Mouse (Mus musculus) olfactory bulb, adult 2 months (tissue): Measurements from ENCODE around the gene Gpr162. TPM values are rescaled to one million over a fixed set of nuclear protein-coding genes. Genes with fewer than 3 reads are reported as not detected.
"Not testable (repeated sequence)": the region's sequence is repeated elsewhere in the genome, so short reads cannot be mapped to it uniquely, and the experiment has no call there.

ENCODE experiments used
- H3K27ac ChIP-seq: fragments of 200-500 bp; 2 replicates; pipeline ENCODE4 v1.5.1; 2012; ENCODE audit warnings: low read depth, low read length; ENCODE audit not compliant: insufficient read depth
- H3K4me1 ChIP-seq: fragments of 200-500 bp; 2 replicates; pipeline ENCODE4 v1.6.1; 2012; ENCODE audit warnings: low read length; ENCODE audit not compliant: control insufficient read depth, insufficient read depth
- H3K4me3 ChIP-seq: fragments of 200-500 bp; 2 replicates; pipeline ENCODE4 v1.5.1; 2012; ENCODE audit warnings: mild to moderate bottlenecking, low read depth, low read length, moderate library complexity; ENCODE audit not compliant: insufficient read depth
- CTCF ChIP-seq: fragments of 200-500 bp; IDR thresholded peaks from 2 replicates; pipeline ENCODE4 v1.5.1; 2012; ENCODE audit warnings: low read depth, mild to moderate bottlenecking, low read length, moderate library complexity; ENCODE audit not compliant: insufficient read depth
- POLR2A ChIP-seq: fragments of 200-500 bp; IDR thresholded peaks from 2 replicates; pipeline ENCODE4 v1.6.1; 2012; ENCODE audit warnings: mild to moderate bottlenecking, low read depth, low read length, moderate library complexity; ENCODE audit not compliant: insufficient read depth
- WGBS: fragments of 180-500 bp; shearing (Covaris S2); methylation state at CpG from one replicate; pipeline ENCODE4 v1.1.7; 2018; 5-methylcytosine and 5-hydroxymethylcytosine counted together
- polyA plus RNA-seq: library from polyadenylated mRNA; stranded (reverse); fragments of >200 nt; gene quantifications from 2 replicates; pipeline ENCODE4 v1.2.4, GENCODE M21; 2012; ENCODE audit warnings: low replicate concordance; ENCODE audit not compliant: missing spikeins, insufficient read depth, insufficient read length

The Gpr162 gene
- polyA plus RNA-seq, 1 experiment: not detected

DNA sequence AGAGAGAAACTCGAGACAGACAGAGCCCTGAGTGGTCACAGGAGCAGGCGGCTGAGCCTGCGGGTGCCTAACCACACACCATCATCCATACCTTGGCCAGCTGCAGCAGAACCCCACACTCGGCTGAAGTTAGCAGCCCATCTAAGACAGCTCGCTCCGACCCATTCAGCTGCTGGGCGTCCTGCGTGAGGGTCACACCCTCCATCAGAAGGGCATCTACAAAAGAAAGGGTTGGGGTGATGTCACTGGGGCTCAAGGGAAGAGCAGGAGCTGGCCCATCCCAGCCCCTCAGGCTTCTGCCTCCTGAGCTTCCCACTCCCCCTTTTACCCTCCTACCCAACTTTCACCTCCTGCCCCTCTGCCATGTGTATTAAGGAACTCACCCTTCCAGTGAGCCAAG, 13.2 kb downstream of the Gpr162 start:
- Histone ChIP-seq H3K27ac (no peak overlapping the region), H3K4me3 (no peak overlapping the region), H3K4me1 (0 out of 2 replicates have a peak, but pooled peaks cover 4% of the 10 kb centered on the region)
- TF ChIP-seq POLR2A: no peak
- TF ChIP-seq CTCF: no peak
- WGBS: 79% methylated on average over 8 of the region's 8 CpGs

DNA sequence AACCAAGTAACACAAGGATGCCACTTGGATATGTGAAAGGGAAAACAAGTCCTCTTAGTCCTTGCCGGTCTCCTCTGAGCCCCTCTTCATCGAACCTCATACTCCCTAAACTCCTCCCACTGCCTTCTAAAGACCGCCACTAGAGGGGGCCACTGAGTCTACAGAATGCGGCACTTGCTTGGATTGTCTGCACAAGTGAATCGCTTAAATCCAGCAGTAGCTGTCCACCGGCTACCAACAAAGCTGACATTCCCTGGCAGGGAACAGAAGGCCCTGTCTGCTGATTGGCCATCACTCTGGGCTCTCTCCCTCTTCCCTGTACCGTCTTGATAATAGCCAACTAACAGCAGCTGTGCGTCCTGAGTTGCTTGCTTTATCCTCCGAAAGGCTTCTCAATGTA, 16.5 kb downstream of the Gpr162 start:
- no peak overlapping the region for H3K27ac ChIP-seq
- no peak overlapping the region for H3K4me3 ChIP-seq
- no peaks in the 10 kb centered on the region for H3K4me1 ChIP-seq
- WGBS: 10% methylated on average over 9 of the region's 9 CpGs
- no peak for TF ChIP-seq POLR2A
- peak; percentile 23; the same call in 1 of the 2 replicates for TF ChIP-seq CTCF

DNA sequence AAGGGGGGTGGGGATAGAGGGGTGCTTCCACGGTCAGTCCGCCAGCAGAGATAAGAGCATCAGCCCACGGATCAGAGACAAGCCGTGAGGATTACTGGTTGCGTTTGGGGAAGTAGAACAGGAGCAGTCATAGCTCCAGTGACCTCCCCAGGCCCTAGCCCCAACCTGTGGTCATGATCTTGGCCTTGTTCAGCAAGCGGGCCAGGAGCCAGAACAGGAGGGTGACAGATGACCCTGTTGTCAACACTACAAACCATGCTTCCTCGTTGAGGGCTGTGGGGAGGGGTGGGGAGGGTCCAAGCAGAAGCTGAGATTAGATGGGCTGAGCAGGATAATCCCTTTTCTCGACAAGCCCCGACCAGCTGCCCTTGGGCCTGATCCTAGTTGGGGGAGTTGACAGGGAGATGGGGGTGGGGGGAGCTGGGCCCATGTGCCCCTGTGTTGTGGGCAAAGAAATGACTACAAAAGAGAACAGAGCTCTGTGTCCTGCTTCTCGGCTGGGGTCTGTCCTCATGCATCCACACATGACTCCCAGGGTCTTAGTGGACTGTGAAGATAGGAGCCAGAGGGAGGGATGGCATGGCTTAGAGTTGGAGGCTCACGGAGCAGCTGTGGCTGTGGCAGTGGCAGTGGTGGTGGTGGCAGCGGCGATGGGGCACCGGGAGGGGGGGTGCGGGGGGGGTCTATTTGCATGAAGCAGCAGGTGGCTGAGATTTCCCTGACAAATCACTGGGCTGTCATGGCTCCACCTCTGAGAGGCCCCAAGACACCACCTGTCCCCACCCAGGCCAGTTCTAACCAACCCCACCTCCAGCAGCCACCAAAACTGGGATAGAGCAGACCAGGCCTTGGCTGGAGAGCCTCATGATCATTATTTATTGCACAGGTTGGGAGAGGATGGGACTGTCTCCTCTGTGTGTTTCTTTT, 23.3 kb downstream of the Gpr162 start, which contains the start of gene Gnb3:
Gene Gnb3, minus strand, starts transcription at position 35 of the 927 bp plus-strand sequence.
- TF ChIP-seq CTCF: no peak
- TF ChIP-seq POLR2A: no peak
- no peaks in the 10 kb centered on the region for H3K4me1 ChIP-seq
- no peak within 1 kb of the TSS for H3K4me3 ChIP-seq
- H3K27ac ChIP-seq: no peak within 1 kb of the TSS
- 42% methylated on average over 15 of the region's 15 CpGs for WGBS

DNA sequence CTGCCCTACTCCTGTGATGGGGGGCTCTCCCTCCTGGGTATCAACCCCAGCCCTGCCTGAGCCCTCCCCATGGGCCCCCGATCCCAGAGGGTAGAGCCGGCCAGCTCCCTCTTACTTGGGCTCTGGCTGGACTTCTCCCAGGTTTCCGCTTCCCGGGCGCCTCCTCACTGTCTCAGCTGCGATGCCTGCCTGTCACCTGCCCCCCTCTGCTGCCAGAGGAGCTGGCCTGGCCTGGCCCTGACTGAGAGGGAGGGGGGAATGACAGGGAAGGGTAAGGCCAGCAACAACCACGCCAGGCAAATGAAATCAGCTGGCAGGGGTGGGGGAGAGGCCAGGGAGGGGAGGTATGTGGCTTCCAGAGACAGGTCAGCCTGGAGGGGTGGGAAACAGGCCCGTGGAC, 24.0 kb downstream of the Gpr162 start:
- Histone ChIP-seq H3K4me3 (no peak overlapping the region), H3K27ac (no peak overlapping the region), H3K4me1 (no peaks in the 10 kb centered on the region)
- TF ChIP-seq CTCF (no peak), POLR2A (no peak)
- WGBS: 27% methylated on average over 8 of the region's 8 CpGs

DNA sequence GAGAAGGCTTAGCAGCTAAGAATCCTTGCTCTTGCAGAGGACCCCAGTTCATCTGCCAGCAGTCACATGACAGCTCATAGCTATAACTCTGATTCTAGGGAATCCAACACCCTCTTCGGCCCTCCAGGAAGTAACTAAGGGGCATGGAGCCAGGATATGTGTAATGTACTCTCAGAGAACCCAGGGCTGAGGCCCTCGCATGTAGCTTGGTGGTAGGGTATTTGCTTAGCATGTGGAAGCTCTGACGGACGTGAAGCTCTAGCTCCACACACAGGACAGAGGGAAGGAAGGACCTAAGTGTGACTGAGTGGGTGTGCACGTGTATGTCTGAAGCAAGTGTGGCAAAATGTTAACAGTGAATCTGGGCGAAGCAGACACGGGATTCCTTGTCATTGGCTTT, 27.4 kb downstream of the Gpr162 start:
- WGBS: 78% methylated on average over 7 of the region's 7 CpGs
- TF ChIP-seq CTCF: no peak
- TF ChIP-seq POLR2A: no peak
- no peak overlapping the region for H3K27ac ChIP-seq
- H3K4me1 ChIP-seq: no peaks in the 10 kb centered on the region
- H3K4me3 ChIP-seq: no peak overlapping the region

DNA sequence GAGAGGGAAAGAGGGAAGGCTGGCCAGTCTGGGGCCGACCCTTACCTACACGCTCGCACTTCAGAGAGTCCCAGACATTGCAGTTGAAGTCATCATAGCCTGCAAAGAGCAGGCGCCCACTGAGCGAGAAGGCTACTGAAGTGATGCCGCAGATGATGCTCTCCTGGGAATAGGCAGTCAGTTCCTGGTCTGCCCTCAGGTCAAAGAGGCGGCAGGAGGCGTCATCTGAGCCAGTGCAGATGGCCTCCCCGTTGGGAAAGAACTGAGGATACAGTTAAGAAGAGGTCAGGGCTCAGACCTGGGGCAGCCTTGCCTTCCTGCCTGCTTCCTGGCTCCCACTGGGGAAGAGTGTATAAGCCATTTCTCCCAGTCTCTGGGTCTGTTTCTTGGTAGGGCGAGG, 28.3 kb downstream of the Gpr162 start:
- 84% methylated on average over 10 of the region's 10 CpGs for WGBS
- Histone ChIP-seq H3K4me3 (no peak overlapping the region), H3K4me1 (no peaks in the 10 kb centered on the region), H3K27ac (no peak overlapping the region)
- TF ChIP-seq POLR2A: no peak
- no peak for TF ChIP-seq CTCF

DNA sequence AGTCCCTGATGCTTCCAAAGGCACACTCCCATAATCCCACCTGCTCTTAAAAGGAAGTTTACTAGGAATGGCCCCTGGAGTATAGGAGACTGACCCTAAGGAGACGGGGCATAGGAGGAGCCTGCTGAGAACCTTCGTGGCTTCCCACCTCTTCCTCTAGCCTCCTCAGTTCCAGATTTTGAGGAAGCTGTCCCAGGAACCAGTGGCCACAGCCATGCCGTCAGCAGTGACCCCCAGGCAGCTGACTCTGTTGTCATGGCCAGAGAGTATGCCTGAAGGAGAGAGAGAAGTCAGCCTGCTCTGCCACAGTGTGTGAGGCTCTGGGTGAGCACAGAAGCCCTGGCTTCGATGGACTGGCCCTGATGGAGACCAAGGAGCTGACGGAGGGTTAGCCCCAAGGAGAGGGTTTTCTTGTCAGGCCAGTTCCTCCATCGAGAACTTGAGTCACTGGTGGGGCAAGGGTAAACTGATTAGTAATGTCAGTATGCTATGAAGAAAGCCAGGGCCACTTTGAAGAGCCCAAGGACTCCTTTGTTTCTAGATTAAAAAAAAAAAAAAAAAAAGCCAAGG, 29.2 kb downstream of the Gpr162 start:
- WGBS: 88% methylated on average over 6 of the region's 6 CpGs
- Histone ChIP-seq H3K27ac (no peak overlapping the region), H3K4me3 (no peak overlapping the region), H3K4me1 (peaks cover 5% of the 10 kb centered on the region)
- TF ChIP-seq POLR2A (no peak), CTCF (no peak)

DNA sequence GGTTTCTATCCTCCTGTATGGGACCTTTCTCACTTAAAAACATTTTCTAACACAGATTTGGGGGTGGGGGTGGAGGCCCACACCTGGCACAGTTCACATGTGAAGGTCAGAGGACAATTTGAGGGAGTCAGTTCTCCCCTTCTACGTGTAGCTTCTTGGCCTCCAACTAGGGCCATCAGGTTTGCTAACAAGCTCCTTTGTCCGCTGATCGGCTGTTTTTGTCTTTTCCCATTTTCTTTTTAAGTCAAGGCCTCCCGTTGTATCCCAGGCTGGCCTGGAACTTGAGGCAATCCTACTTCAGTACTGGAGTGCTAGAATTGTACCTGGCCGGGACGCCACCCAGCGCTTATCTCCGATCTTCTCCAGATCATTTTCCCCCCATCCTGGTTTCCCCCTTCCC, 32.1 kb downstream of the Gpr162 start:
- 86% methylated on average over 8 of the region's 8 CpGs for WGBS
- TF ChIP-seq CTCF (no peak), POLR2A (no peak)

DNA sequence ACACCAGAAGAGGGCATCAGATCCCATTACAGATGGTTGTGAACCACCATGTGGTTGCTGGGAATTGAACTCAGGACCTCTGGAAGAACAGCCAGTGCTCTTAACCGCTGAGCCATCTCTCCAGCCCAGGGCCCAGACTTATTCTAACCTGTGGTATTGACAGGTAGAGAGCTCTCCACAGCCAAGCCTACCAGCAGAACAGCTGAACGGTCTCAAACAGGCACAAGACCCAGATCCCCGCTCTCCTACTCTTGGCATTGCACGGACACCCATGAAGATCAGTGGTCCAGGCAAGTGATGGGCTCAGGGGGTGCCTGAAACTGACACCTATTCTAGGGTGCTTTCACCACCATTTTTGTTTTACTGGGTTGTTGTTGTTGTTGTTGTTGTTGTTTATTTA, 32.6 kb downstream of the Gpr162 start:
- WGBS: 92% methylated on average over 4 of the region's 4 CpGs
- not testable (repeated sequence) for H3K27ac ChIP-seq

More for the DNA sequence above, 32.1 kb downstream of the Gpr162 start:
- H3K4me3 ChIP-seq: no peak overlapping the region
- H3K27ac ChIP-seq: no peak overlapping the region
- peaks cover 11% of the 10 kb centered on the region for H3K4me1 ChIP-seq

More for the DNA sequence above, 32.6 kb downstream of the Gpr162 start:
- peaks cover 11% of the 10 kb centered on the region for H3K4me1 ChIP-seq
- H3K4me3 ChIP-seq: not testable (repeated sequence)
